ENCODE assay signal across 10 mouse cellular contexts in the genomic region with DNA sequence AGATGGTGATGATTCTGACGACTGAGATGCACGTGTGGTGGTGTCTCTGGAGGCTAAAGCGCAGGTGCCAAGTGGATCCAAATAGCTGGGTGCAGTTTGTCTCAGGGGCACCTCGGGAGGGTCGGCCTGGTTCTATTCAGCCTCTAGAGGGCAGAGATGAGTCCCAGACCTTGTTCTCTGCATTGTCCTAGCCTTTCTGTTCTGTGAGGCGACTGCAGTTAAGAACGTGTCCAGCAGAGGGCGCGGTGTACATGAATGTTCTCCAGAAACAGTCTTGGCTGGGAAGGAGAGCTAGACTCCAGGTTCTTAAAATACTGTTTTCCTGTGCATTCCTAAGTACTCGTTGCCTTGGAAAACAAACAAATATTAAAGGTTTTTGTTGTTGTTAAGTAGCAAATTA. TPM values are rescaled to one million over a fixed set of nuclear protein-coding genes. Genes with fewer than 3 reads are reported as not detected.
DNase-seq lines count a peak whose midpoint lies in the region; ATAC-seq and TF ChIP-seq lines count a peak whose summit lies in the region.
"Not testable (repeated sequence)": the region's sequence is repeated elsewhere in the genome, so short reads cannot be mapped to it uniquely, and the experiment has no call there.
"Had no signal": no experiment of that assay in that cellular context is flagged by ENCODE, and none has a peak within 500 bp of the region (broad histone marks: within the 10 kb centered on the region; RNA-seq: fewer than 3 reads in every experiment).

No protein-coding gene starts in this region.

- H3K27ac ChIP-seq in forebrain, embryonic 15.5 days (replicated peaks); liver, adult 2 months (replicated peaks; ENCODE audit: insufficient read depth, low read depth, low read length); midbrain, postnatal 0 days (ENCODE audit: low read depth, low read length): not testable (repeated sequence)

- ATAC-seq in forebrain, embryonic 15.5 days (replicated peaks): peak; percentile 78
- ATAC-seq in midbrain, postnatal 0 days (ENCODE audit: low FRiP score): not testable (repeated sequence)

- TF ChIP-seq CTCF in liver, adult 2 months (IDR thresholded peaks at IDR 0.05; ENCODE audit: low read depth, low read length): peak; percentile 44
- peak; percentile 61 for TF ChIP-seq CTCF in midbrain, postnatal 0 days (IDR thresholded peaks at IDR 0.05)

- H3K4me2 ChIP-seq in forebrain, embryonic 15.5 days (replicated peaks); midbrain, postnatal 0 days (ENCODE audit: low read depth, low read length, poor library complexity, severe bottlenecking): not testable (repeated sequence)

- H3K27me3 ChIP-seq in forebrain, embryonic 15.5 days; liver, adult 2 months (ENCODE audit: control insufficient read depth, insufficient read depth, low read length); midbrain, postnatal 0 days (ENCODE audit: insufficient read depth, low read length): not testable (repeated sequence)

- not testable (repeated sequence) for H3K4me1 ChIP-seq in forebrain, embryonic 15.5 days; liver, adult 2 months (ENCODE audit: control insufficient read depth, insufficient read depth, low read length); midbrain, postnatal 0 days (ENCODE audit: insufficient read depth, low read length)

- not testable (repeated sequence) for H3K36me3 ChIP-seq in forebrain, embryonic 15.5 days; liver, adult 2 months (ENCODE audit: control insufficient read depth, insufficient read depth, low read length); midbrain, postnatal 0 days (ENCODE audit: insufficient read depth, low read length)

- H3K79me2 ChIP-seq in liver, adult 2 months (ENCODE audit: control insufficient read depth, insufficient read depth, low read length): not testable (repeated sequence)

- TF ChIP-seq POLR2A in liver, adult 2 months (IDR thresholded peaks at IDR 0.05; ENCODE audit: extremely low read depth, insufficient read depth, low read length): not testable (repeated sequence)

- WGBS in forebrain, embryonic 15.5 days: 17% methylated on average over 9 of the region's 10 CpGs
- 5% methylated on average over 8 of the region's 10 CpGs for WGBS in liver, adult 2 months
- WGBS in midbrain, postnatal 0 days: 16% methylated on average over 8 of the region's 10 CpGs

- not testable (repeated sequence) for H3K4me3 ChIP-seq in forebrain, embryonic 15.5 days; liver, adult 2 months (ENCODE audit: insufficient read depth, low read depth, low read length); midbrain, postnatal 0 days (ENCODE audit: low read depth, low read length)

- not testable (repeated sequence) for H3K9me3 ChIP-seq in forebrain, embryonic 15.5 days; midbrain, postnatal 0 days (ENCODE audit: low read length)

- not testable (repeated sequence) for H3K9ac ChIP-seq in forebrain, embryonic 15.5 days (replicated peaks); liver, adult 2 months (ENCODE audit: low read depth, low read length); midbrain, postnatal 0 days (replicated peaks; ENCODE audit: low read length, poor library complexity, severe bottlenecking)

- DNase-seq in CD8-positive naive resting alpha-beta T cell, adult 2 months (ENCODE audit: low read depth in 2 of 2, low spot score in 2 of 2): peak; percentile 12 to 43
- DNase-seq in cerebellum, adult 11-12 months: peak; percentile 55
- peak; percentile 43 for DNase-seq in heart, postnatal 4 days
- peak; percentile 85 for DNase-seq in layer of hippocampus, adult 11-12 months (ENCODE audit: low spot score)
- not testable (repeated sequence) for DNase-seq in liver, adult 2 months (ENCODE audit: extremely low read depth, low read depth, low spot score); midbrain, postnatal 0 days (ENCODE audit: low spot score)
- DNase-seq in spleen, postnatal 4 days (ENCODE audit: low spot score in 2 of 2): peak; percentile 46 to 54

RNA-seq across cellular contexts. Expression of a gene that starts 14.9 kb away (rescaled TPM):
- polyA plus RNA-seq in forebrain, embryonic 15.5 days (2015; fragmentation: Nextera tagmentation; extraction: Ambion mirVana): not detected in 2 replicates
- total RNA-seq in heart, postnatal 4 days (2021): not detected
- not detected in 2 replicates for total RNA-seq in liver, adult 2 months (2014; rRNA removed)
- polyA plus RNA-seq in liver, adult 2 months (2012; rRNA removed): not detected in 2 replicates
- not detected in 2 replicates for total RNA-seq in midbrain, postnatal 0 days (2014; rRNA removed)
- not detected in 2 replicates for polyA plus RNA-seq in midbrain, postnatal 0 days (2015; fragmentation: Nextera tagmentation; extraction: Ambion mirVana)
- polyA plus RNA-seq: heart, embryonic 11.5 days; liver, embryonic 11.5 days had no signal

RNA-seq across cellular contexts. Expression of a gene that starts 26.7 kb away (rescaled TPM):
- polyA plus RNA-seq in forebrain, embryonic 15.5 days (2015; fragmentation: Nextera tagmentation; extraction: Ambion mirVana): not detected in 2 replicates
- total RNA-seq in heart, postnatal 4 days (2021): not detected
- total RNA-seq in liver, adult 2 months (2014; rRNA removed): not detected in 2 replicates
- not detected in 2 replicates for polyA plus RNA-seq in liver, adult 2 months (2012; rRNA removed)
- not detected in 2 replicates for total RNA-seq in midbrain, postnatal 0 days (2014; rRNA removed)
- not detected in 2 replicates for polyA plus RNA-seq in midbrain, postnatal 0 days (2015; fragmentation: Nextera tagmentation; extraction: Ambion mirVana)
- polyA plus RNA-seq: heart, embryonic 11.5 days; liver, embryonic 11.5 days had no signal

RNA-seq across cellular contexts. Expression of a gene that starts 44.4 kb away (rescaled TPM):
- polyA plus RNA-seq in forebrain, embryonic 15.5 days (2015; fragmentation: Nextera tagmentation; extraction: Ambion mirVana): not detected in 2 replicates
- total RNA-seq in heart, postnatal 4 days (2021): not detected
- not detected in 2 replicates for total RNA-seq in liver, adult 2 months (2014; rRNA removed)
- not detected in 2 replicates for polyA plus RNA-seq in liver, adult 2 months (2012; rRNA removed)
- not detected in 2 replicates for total RNA-seq in midbrain, postnatal 0 days (2014; rRNA removed)
- polyA plus RNA-seq in midbrain, postnatal 0 days (2015; fragmentation: Nextera tagmentation; extraction: Ambion mirVana): not detected in 2 replicates
- polyA plus RNA-seq: heart, embryonic 11.5 days; liver, embryonic 11.5 days had no signal
